Mouse (Mus musculus) neural tube, embryonic 14.5 days (tissue): Measurements from ENCODE around the gene Btbd9. TPM values are rescaled to one million over a fixed set of nuclear protein-coding genes. Genes with fewer than 3 reads are reported as not detected.

Source experiments
- ATAC-seq: fragments of 200-750 bp; cut with Nextera tagmentation; 2 replicates; pipeline ENCODE4 v1.8.0; 2017; ENCODE audit warnings: low read depth, mild to moderate bottlenecking, moderate TSS enrichment, moderate library complexity
- H3K27ac ChIP-seq: fragments of 300-500 bp; sonication (generic); 2 replicates; pipeline ENCODE4 v1.5.1; 2014; ENCODE audit warnings: low read depth, mild to moderate bottlenecking, control low read depth, low read length, moderate library complexity, mixed read lengths
- H3K27me3 ChIP-seq: fragments of 300-500 bp; sonication (generic); 2 replicates; pipeline ENCODE4 v1.6.1; 2014; ENCODE audit warnings: low read length; ENCODE audit not compliant: control insufficient read depth, insufficient read depth
- H3K36me3 ChIP-seq: fragments of 300-500 bp; sonication (generic); 2 replicates; pipeline ENCODE4 v1.6.1; 2014; ENCODE audit warnings: low read length, mixed read lengths; ENCODE audit not compliant: control insufficient read depth, insufficient read depth
- H3K4me1 ChIP-seq: fragments of 300-500 bp; sonication (generic); 2 replicates; pipeline ENCODE4 v1.6.1; 2014; ENCODE audit warnings: low read length; ENCODE audit not compliant: control insufficient read depth, insufficient read depth
- H3K4me2 ChIP-seq: fragments of 300-500 bp; sonication (generic); 2 replicates; pipeline ENCODE4 v1.6.1; 2014; ENCODE audit warnings: mild to moderate bottlenecking, low read depth, low read length, control low read depth
- H3K4me3 ChIP-seq: fragments of 300-500 bp; sonication (generic); 2 replicates; pipeline ENCODE4 v1.5.1; 2014; ENCODE audit warnings: low read depth, low read length, control low read depth, mixed read lengths
- H3K9ac ChIP-seq: fragments of 300-500 bp; sonication (generic); replicated peaks from 2 replicates; pipeline ENCODE4 v1.6.1; 2014; ENCODE audit warnings: low read depth, mild to moderate bottlenecking, control low read depth, low read length, mixed read lengths
- H3K9me3 ChIP-seq: fragments of 300-500 bp; sonication (generic); 2 replicates; pipeline ENCODE4 v1.6.1; 2016; ENCODE audit warnings: low read length; ENCODE audit not compliant: control insufficient read depth
- WGBS: fragments of 180-500 bp; shearing (Covaris S2); extraction: QIAGEN DNeasy Blood & Tissue Kit; methylation state at CpG from one replicate; pipeline ENCODE4 v1.1.7; 2014; 5-methylcytosine and 5-hydroxymethylcytosine counted together
- polyA plus RNA-seq: library from polyadenylated mRNA; unstranded; fragments of >200 nt; fragmentation: Nextera tagmentation; extraction: Ambion mirVana; gene quantifications from 2 replicates; pipeline ENCODE4 v1.2.1, GENCODE M21; 2014

Btbd9 gene
- polyA plus RNA-seq, 1 experiment from 2014 or later, result 130 TPM

GRCm38 (mm10) chr17:30583258-30584001 is 7.1 kb upstream of the Btbd9 start:
- Histone ChIP-seq H3K27ac (no peak overlapping the region), H3K27me3 (no peaks in the 10 kb centered on the region), H3K4me2 (no peak overlapping the region), H3K36me3 (no peaks in the 10 kb centered on the region), H3K9ac (no peak overlapping the region), H3K9me3 (no peaks in the 10 kb centered on the region), H3K4me1 (no peaks in the 10 kb centered on the region), H3K4me3 (no peak overlapping the region)
- 68% methylated on average over 2 of the region's 2 CpGs for WGBS
- ATAC-seq, result no peak

- Histone ChIP-seq H3K27me3 (no peaks in the 10 kb centered on the region), H3K9me3 (no peaks in the 10 kb centered on the region), H3K4me2 (no peak overlapping the region), H3K9ac (no peak overlapping the region), H3K4me1 (no peaks in the 10 kb centered on the region; the same call in 1 of the 2 replicates), H3K36me3 (no peaks in the 10 kb centered on the region), H3K4me3 (no peak overlapping the region), H3K27ac (no peak overlapping the region)
- 87% methylated on average over 3 of the region's 3 CpGs for WGBS
- no peak for ATAC-seq
Measured at GRCm38 (mm10) chr17:30582313-30582712, 6.0 kb upstream of the Btbd9 start.

GRCm38 (mm10) chr17:30581201-30581600 is 4.9 kb upstream of the Btbd9 start:
- WGBS, result 89% methylated on average over 6 of the region's 6 CpGs
- no peaks in the 10 kb centered on the region for H3K9me3 ChIP-seq
- no peak overlapping the region for H3K4me2 ChIP-seq
- H3K4me1 ChIP-seq, result peaks cover 5% of the 10 kb centered on the region
- no peaks in the 10 kb centered on the region for H3K27me3 ChIP-seq
- no peaks in the 10 kb centered on the region for H3K36me3 ChIP-seq
- H3K9ac ChIP-seq, result no peak overlapping the region
- ATAC-seq, result no peak
- H3K4me3 ChIP-seq, result no peak overlapping the region
- H3K27ac ChIP-seq, result no peak overlapping the region

GRCm38 (mm10) chr17:30580781-30581180 is 4.5 kb upstream of the Btbd9 start:
- Histone ChIP-seq H3K36me3 (no peaks in the 10 kb centered on the region), H3K27me3 (no peaks in the 10 kb centered on the region), H3K4me3 (no peak overlapping the region), H3K4me2 (no peak overlapping the region), H3K27ac (no peak overlapping the region), H3K9ac (no peak overlapping the region), H3K9me3 (no peaks in the 10 kb centered on the region), H3K4me1 (peaks cover 5% of the 10 kb centered on the region)
- 53% methylated on average over 1 of the region's 1 CpGs for WGBS
- no peak for ATAC-seq

- peak overlapping the region; percentile 88 for H3K9ac ChIP-seq
- peak overlapping the region; percentile 74 for H3K4me3 ChIP-seq
- no peak for ATAC-seq
- H3K27me3 ChIP-seq, result no peaks in the 10 kb centered on the region
- H3K4me2 ChIP-seq, result peak overlapping the region; percentile 84
- 62% methylated on average over 12 of the region's 12 CpGs for WGBS
- H3K27ac ChIP-seq, result peak overlapping the region; percentile 96
- H3K9me3 ChIP-seq, result no peaks in the 10 kb centered on the region
- H3K36me3 ChIP-seq, result no peaks in the 10 kb centered on the region
- H3K4me1 ChIP-seq, result peaks cover 14% of the 10 kb centered on the region
Measured at GRCm38 (mm10) chr17:30576946-30577345, 658 bp upstream of the Btbd9 start.

- H3K4me2 ChIP-seq, result peak overlapping the region; percentile 84
- WGBS, result 6% methylated on average over 35 of the region's 35 CpGs
- no peak; the same call in 1 of the 2 replicates for ATAC-seq
- H3K27me3 ChIP-seq, result no peaks in the 10 kb centered on the region
- H3K9me3 ChIP-seq, result no peaks in the 10 kb centered on the region
- peak overlapping the region; percentile 88 for H3K9ac ChIP-seq
- H3K36me3 ChIP-seq, result no peaks in the 10 kb centered on the region
- H3K27ac ChIP-seq, result peak overlapping the region; percentile 96
- peaks cover 14% of the 10 kb centered on the region for H3K4me1 ChIP-seq
- peak overlapping the region; percentile 74 for H3K4me3 ChIP-seq
Measured at GRCm38 (mm10) chr17:30575121-30575904, 975 bp downstream of the Btbd9 start.

GRCm38 (mm10) chr17:30574783-30575075 is 1.6 kb downstream of the Btbd9 start:
- ATAC-seq, result no peak
- Histone ChIP-seq H3K4me1 (peaks cover 14% of the 10 kb centered on the region), H3K4me2 (peak overlapping the region; percentile 84), H3K27me3 (no peaks in the 10 kb centered on the region), H3K36me3 (no peaks in the 10 kb centered on the region), H3K4me3 (peak overlapping the region; percentile 74; the same call in 1 of the 2 replicates), H3K9ac (no peak overlapping the region), H3K27ac (no peak overlapping the region), H3K9me3 (no peaks in the 10 kb centered on the region)
- WGBS, result 81% methylated on average over 8 of the region's 8 CpGs

GRCm38 (mm10) chr17:30573990-30574782 is 2.1 kb downstream of the Btbd9 start:
- Histone ChIP-seq H3K27ac (no peak overlapping the region), H3K9me3 (no peaks in the 10 kb centered on the region), H3K4me2 (no peak overlapping the region), H3K4me3 (no peak overlapping the region), H3K9ac (no peak overlapping the region), H3K36me3 (no peaks in the 10 kb centered on the region), H3K27me3 (no peaks in the 10 kb centered on the region), H3K4me1 (peaks cover 14% of the 10 kb centered on the region)
- WGBS, result 75% methylated on average over 8 of the region's 8 CpGs
- no peak for ATAC-seq
